Mouse (Mus musculus): ENCODE measurements at regions not wholly inside any gene's neighbourhood (a gene's known extent, or its start where the extent isn't known, plus 50 kb on each side); places are given as distances from the start of the nearest gene placed in this dataset.

- H3K4me3 ChIP-seq (ENCODE audit: extremely low read depth, insufficient read depth, insufficient read length): no peak overlapping the region
- no peaks in the 10 kb centered on the region for H3K4me1 ChIP-seq (ENCODE audit: control insufficient read depth, insufficient read depth, insufficient read length)
- WGBS: 83% methylated on average over 3 of the region's 3 CpGs
- no peak overlapping the region for H3K27ac ChIP-seq (ENCODE audit: insufficient read depth, low read length)
- TF ChIP-seq POLR2A (IDR thresholded peaks at IDR 0.05; ENCODE audit: low read depth, low read length): no peak
- no peak for TF ChIP-seq CTCF (IDR thresholded peaks at IDR 0.05; ENCODE audit: extremely low read depth, insufficient read depth, insufficient read length, insufficient replicate concordance)
- DNase-seq (ENCODE audit: low read depth in 1 of 2, low spot score in 2 of 2): no peak
- no peaks in the 10 kb centered on the region for H3K27me3 ChIP-seq (ENCODE audit: control insufficient read depth, insufficient read depth, low read length)
- H3K36me3 ChIP-seq (ENCODE audit: control insufficient read depth, insufficient read depth, low read length): no peaks in the 10 kb centered on the region
Measured at GRCm38 (mm10) chr6:71044241-71044640, 87.9 kb downstream of the Foxi3 start.

- no peak for DNase-seq (ENCODE audit: low read depth in 1 of 2, low spot score in 2 of 2)
- Histone ChIP-seq H3K27ac (ENCODE audit: insufficient read depth, low read length) (no peak overlapping the region), H3K4me3 (ENCODE audit: extremely low read depth, insufficient read depth, insufficient read length) (no peak overlapping the region), H3K4me1 (ENCODE audit: control insufficient read depth, insufficient read depth, insufficient read length) (no peaks in the 10 kb centered on the region), H3K27me3 (ENCODE audit: control insufficient read depth, insufficient read depth, low read length) (no peaks in the 10 kb centered on the region), H3K36me3 (ENCODE audit: control insufficient read depth, insufficient read depth, low read length) (no peaks in the 10 kb centered on the region)
- 87% methylated on average over 4 of the region's 4 CpGs for WGBS
- TF ChIP-seq POLR2A (IDR thresholded peaks at IDR 0.05; ENCODE audit: low read depth, low read length) (no peak), CTCF (IDR thresholded peaks at IDR 0.05; ENCODE audit: extremely low read depth, insufficient read depth, insufficient read length, insufficient replicate concordance) (no peak)
Measured at GRCm38 (mm10) chr6:71045261-71045660, 88.9 kb downstream of the Foxi3 start.

GRCm38 (mm10) chr6:71048199-71049094, 92.1 kb downstream of the Foxi3 start:
- 2% methylated on average over 38 of the region's 38 CpGs for WGBS
- H3K4me3 ChIP-seq (ENCODE audit: extremely low read depth, insufficient read depth, insufficient read length): peak overlapping the region; percentile 32; the same call in 1 of the 2 replicates
- H3K36me3 ChIP-seq (ENCODE audit: control insufficient read depth, insufficient read depth, low read length): no peaks in the 10 kb centered on the region
- DNase-seq (ENCODE audit: low read depth in 1 of 2, low spot score in 2 of 2): peak in 1 of 2 experiments; percentile 9
- no peaks in the 10 kb centered on the region for H3K27me3 ChIP-seq (ENCODE audit: control insufficient read depth, insufficient read depth, low read length)
- no peaks in the 10 kb centered on the region for H3K4me1 ChIP-seq (ENCODE audit: control insufficient read depth, insufficient read depth, insufficient read length)
- H3K27ac ChIP-seq (ENCODE audit: insufficient read depth, low read length): no peak overlapping the region
- TF ChIP-seq CTCF (IDR thresholded peaks at IDR 0.05; ENCODE audit: extremely low read depth, insufficient read depth, insufficient read length, insufficient replicate concordance) (no peak), POLR2A (IDR thresholded peaks at IDR 0.05; ENCODE audit: low read depth, low read length) (no peak)

GRCm38 (mm10) chr6:71050248-71050647, 93.9 kb downstream of the Foxi3 start:
- TF ChIP-seq POLR2A (IDR thresholded peaks at IDR 0.05; ENCODE audit: low read depth, low read length) (no peak), CTCF (IDR thresholded peaks at IDR 0.05; ENCODE audit: extremely low read depth, insufficient read depth, insufficient read length, insufficient replicate concordance) (no peak)
- H3K4me1 ChIP-seq (ENCODE audit: control insufficient read depth, insufficient read depth, insufficient read length): no peaks in the 10 kb centered on the region
- 18% methylated on average over 5 of the region's 5 CpGs for WGBS
- no peak for DNase-seq (ENCODE audit: low read depth in 1 of 2, low spot score in 2 of 2)
- H3K4me3 ChIP-seq (ENCODE audit: extremely low read depth, insufficient read depth, insufficient read length): no peak overlapping the region
- H3K27ac ChIP-seq (ENCODE audit: insufficient read depth, low read length): no peak overlapping the region
- no peaks in the 10 kb centered on the region for H3K36me3 ChIP-seq (ENCODE audit: control insufficient read depth, insufficient read depth, low read length)
- H3K27me3 ChIP-seq (ENCODE audit: control insufficient read depth, insufficient read depth, low read length): no peaks in the 10 kb centered on the region

- Histone ChIP-seq H3K36me3 (ENCODE audit: control insufficient read depth, insufficient read depth, low read length) (no peaks in the 10 kb centered on the region), H3K4me1 (ENCODE audit: control insufficient read depth, insufficient read depth, insufficient read length) (no peaks in the 10 kb centered on the region), H3K27ac (ENCODE audit: insufficient read depth, low read length) (no peak overlapping the region), H3K4me3 (ENCODE audit: extremely low read depth, insufficient read depth, insufficient read length) (no peak overlapping the region), H3K27me3 (ENCODE audit: control insufficient read depth, insufficient read depth, low read length) (no peaks in the 10 kb centered on the region)
- 64% methylated on average over 14 of the region's 14 CpGs for WGBS
- no peak for TF ChIP-seq POLR2A (IDR thresholded peaks at IDR 0.05; ENCODE audit: low read depth, low read length)
- TF ChIP-seq CTCF (IDR thresholded peaks at IDR 0.05; ENCODE audit: extremely low read depth, insufficient read depth, insufficient read length, insufficient replicate concordance): no peak
- no peak for DNase-seq (ENCODE audit: low read depth in 1 of 2, low spot score in 2 of 2)
Measured at GRCm38 (mm10) chr6:71050754-71051213, 93.5 kb downstream of the Thnsl2 start.

- no peaks in the 10 kb centered on the region for H3K4me1 ChIP-seq (ENCODE audit: control insufficient read depth, insufficient read depth, insufficient read length)
- H3K27ac ChIP-seq (ENCODE audit: insufficient read depth, low read length): no peak overlapping the region
- WGBS: 81% methylated on average over 6 of the region's 6 CpGs
- no peaks in the 10 kb centered on the region for H3K27me3 ChIP-seq (ENCODE audit: control insufficient read depth, insufficient read depth, low read length)
- no peak for TF ChIP-seq CTCF (IDR thresholded peaks at IDR 0.05; ENCODE audit: extremely low read depth, insufficient read depth, insufficient read length, insufficient replicate concordance)
- TF ChIP-seq POLR2A (IDR thresholded peaks at IDR 0.05; ENCODE audit: low read depth, low read length): no peak
- DNase-seq (ENCODE audit: low read depth in 1 of 2, low spot score in 2 of 2): no peak
- H3K36me3 ChIP-seq (ENCODE audit: control insufficient read depth, insufficient read depth, low read length): no peaks in the 10 kb centered on the region
- no peak overlapping the region for H3K4me3 ChIP-seq (ENCODE audit: extremely low read depth, insufficient read depth, insufficient read length)
Measured at GRCm38 (mm10) chr6:71057209-71057858, 86.9 kb downstream of the Thnsl2 start.

All from spleen, adult 2 months (tissue).